Mouse (Mus musculus) midbrain, embryonic 13.5 days (tissue): ENCODE data around the gene Tnfsf13. TPM values are rescaled to one million over a fixed set of nuclear protein-coding genes. Genes with fewer than 3 reads are reported as not detected.
A peak's percentile ranks its signal among the peaks of the same experiment; 100 is the strongest.

Source experiments
- microRNA counts: library from miRNA; unstranded; fragments of <30 nt; microRNA quantifications from one replicate; lab custom pipeline; 2016
- microRNA-seq: library from miRNA; unstranded; fragments of <30 nt; microRNA quantifications from one replicate; pipeline ENCODE4, GENCODE M21; 2016
- polyA plus RNA-seq: library from polyadenylated mRNA; unstranded; fragments of >200 nt; fragmentation: Nextera tagmentation; extraction: Ambion mirVana; gene quantifications from 2 replicates; pipeline ENCODE4 v1.2.1, GENCODE M21; 2015

Gene Tnfsf13
- polyA plus RNA-seq, 1 experiment from 2014 or later: 0.36 TPM

MicroRNA genes within 50 kb of the gene (microRNA counts, 519-probe panel; counts per million panel counts)
- microRNA mmu-miR-1934 (lab: Ali Mortazavi, UCI) (110 counts per million, percentile 56 among the panel's probes with 10 or more counts), microRNA mmu-miR-467f (lab: Ali Mortazavi, UCI) (2,580 counts per million, percentile 63 among the panel's probes with 10 or more counts)

Small RNA genes lying within 50 kb of the gene (microRNA-seq; reads per million reads assigned to microRNA genes)
- gene Mir1934: 4.5 reads per million, percentile 18 among the genes with 10 or more reads in this experiment
- not detected for gene Mir467f

Other genes with a start within 250 kb of the Tnfsf13 start
- gene Dnah2, start 136.7 kb downstream of the Tnfsf13 start, polyA plus RNA-seq: 2.2 and 2.7 TPM in 2 replicates
- 95.0 and 130 TPM in 2 replicates for gene Efnb3, start 125.6 kb downstream of the Tnfsf13 start, polyA plus RNA-seq
- gene Wrap53, start 105.5 kb downstream of the Tnfsf13 start, polyA plus RNA-seq: 24.5 and 26.9 TPM in 2 replicates
- gene Trp53, start 105.4 kb downstream of the Tnfsf13 start, polyA plus RNA-seq: 84.2 and 93.4 TPM in 2 replicates
- gene Atp1b2, start 79.8 kb downstream of the Tnfsf13 start, polyA plus RNA-seq: 23.2 and 24.3 TPM in 2 replicates
- gene Shbg, start 67.9 kb downstream of the Tnfsf13 start, polyA plus RNA-seq: not detected in 2 replicates
- gene Sat2, start 63.8 kb downstream of the Tnfsf13 start, polyA plus RNA-seq: 25.1 and 28.5 TPM in 2 replicates
- 40.5 and 52.4 TPM in 2 replicates for gene Fxr2, start 52.8 kb downstream of the Tnfsf13 start, polyA plus RNA-seq
- 0.31 TPM in 1 of 2 replicates, not detected in the other for gene Sox15, start 30.5 kb downstream of the Tnfsf13 start, polyA plus RNA-seq
- 103 and 104 TPM in 2 replicates for gene Mpdu1, start 23.1 kb downstream of the Tnfsf13 start, polyA plus RNA-seq
- 6.1 and 7.3 TPM in 2 replicates for gene Cd68, start 19.6 kb downstream of the Tnfsf13 start, polyA plus RNA-seq
- gene Eif4a1, start 13.4 kb downstream of the Tnfsf13 start, polyA plus RNA-seq: 581 and 595 TPM in 2 replicates
- gene Senp3, start 3.7 kb downstream of the Tnfsf13 start, polyA plus RNA-seq: 101 and 103 TPM in 2 replicates
- gene Tnfsf12, start 10.1 kb upstream of the Tnfsf13 start, polyA plus RNA-seq: 0.98 and 1.2 TPM in 2 replicates
- 0.64 and 1.2 TPM in 2 replicates for gene Tnfsfm13, start 10.3 kb upstream of the Tnfsf13 start, polyA plus RNA-seq
- gene Polr2a, start 72.9 kb upstream of the Tnfsf13 start, polyA plus RNA-seq: 22.7 and 24.9 TPM in 2 replicates
- 0.31 TPM in 1 of 2 replicates, not detected in the other for gene Slc35g3, start 76.2 kb upstream of the Tnfsf13 start, polyA plus RNA-seq
- 2.9 and 3.2 TPM in 2 replicates for gene Zbtb4, start 80.1 kb upstream of the Tnfsf13 start, polyA plus RNA-seq
- gene Chrnb1, start 110.2 kb upstream of the Tnfsf13 start, polyA plus RNA-seq: 0.83 and 0.85 TPM in 2 replicates
- 3.4 and 4.4 TPM in 2 replicates for gene Fgf11, start 116.1 kb upstream of the Tnfsf13 start, polyA plus RNA-seq
- gene Tmem102, start 119.8 kb upstream of the Tnfsf13 start, polyA plus RNA-seq: 0.44 and 0.52 TPM in 2 replicates
- not detected in 2 replicates for gene Gm39566, start 129.5 kb upstream of the Tnfsf13 start, polyA plus RNA-seq
- not detected in 2 replicates for gene Spem2, start 132.7 kb upstream of the Tnfsf13 start, polyA plus RNA-seq
- 0.51 and 0.64 TPM in 2 replicates for gene Spem1, start 136.4 kb upstream of the Tnfsf13 start, polyA plus RNA-seq
- 20.5 and 21.3 TPM in 2 replicates for gene Nlgn2, start 152.0 kb upstream of the Tnfsf13 start, polyA plus RNA-seq
- gene Tmem256, start 152.7 kb upstream of the Tnfsf13 start, polyA plus RNA-seq: 329 and 331 TPM in 2 replicates
- gene Plscr3, start 160.6 kb upstream of the Tnfsf13 start, polyA plus RNA-seq: 55.0 and 56.3 TPM in 2 replicates
- gene Tnk1, start 172.9 kb upstream of the Tnfsf13 start, polyA plus RNA-seq: 0.27 and 0.31 TPM in 2 replicates
- gene Tmem95, start 192.2 kb upstream of the Tnfsf13 start, polyA plus RNA-seq: not detected in 2 replicates
- gene Kctd11, start 195.6 kb upstream of the Tnfsf13 start, polyA plus RNA-seq: 1.3 and 1.7 TPM in 2 replicates
- gene Acap1, start 209.8 kb upstream of the Tnfsf13 start, polyA plus RNA-seq: 0.37 and 0.48 TPM in 2 replicates
- 16.1 and 17.1 TPM in 2 replicates for gene 2810408A11Rik, start 215.2 kb upstream of the Tnfsf13 start, polyA plus RNA-seq
- gene Neurl4, start 215.3 kb upstream of the Tnfsf13 start, polyA plus RNA-seq: 18.6 and 19.8 TPM in 2 replicates
- gene Gps2, start 228.1 kb upstream of the Tnfsf13 start, polyA plus RNA-seq: 81.9 and 87.0 TPM in 2 replicates
- gene Eif5a, start 236.2 kb upstream of the Tnfsf13 start, polyA plus RNA-seq: 1,160 and 1,188 TPM in 2 replicates